Mouse (Mus musculus) kidney, adult 11 months (tissue): ENCODE measurements at regions not wholly inside any gene's neighbourhood (a gene's known extent, or its start where the extent isn't known, plus 50 kb on each side); places are given as distances from the start of the nearest gene placed in this dataset.

Source experiments
- DNase-seq: peaks from one replicate; pipeline ENCODE4 v3.0.0; 2022

DNA sequence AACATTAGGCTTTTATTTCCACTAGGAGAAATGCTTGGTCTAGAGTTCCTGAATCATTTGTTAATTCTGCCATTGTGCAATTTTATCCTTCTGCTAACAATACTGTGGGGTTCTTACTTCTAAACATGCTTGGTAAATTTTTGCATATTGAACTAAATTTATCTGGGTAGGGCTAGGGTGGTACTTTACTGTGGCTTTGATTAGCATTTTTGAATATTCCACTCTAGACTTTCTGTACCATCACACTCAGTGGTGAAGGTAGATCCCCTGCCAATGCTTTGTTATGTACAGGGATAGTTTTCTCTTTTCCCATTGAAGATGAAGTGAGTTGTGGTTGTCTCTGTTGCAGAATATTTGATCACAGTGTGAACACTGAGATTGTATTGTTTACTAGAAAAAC, 497.1 kb downstream of the Fgf9 start:
- DNase-seq = no peak

DNA sequence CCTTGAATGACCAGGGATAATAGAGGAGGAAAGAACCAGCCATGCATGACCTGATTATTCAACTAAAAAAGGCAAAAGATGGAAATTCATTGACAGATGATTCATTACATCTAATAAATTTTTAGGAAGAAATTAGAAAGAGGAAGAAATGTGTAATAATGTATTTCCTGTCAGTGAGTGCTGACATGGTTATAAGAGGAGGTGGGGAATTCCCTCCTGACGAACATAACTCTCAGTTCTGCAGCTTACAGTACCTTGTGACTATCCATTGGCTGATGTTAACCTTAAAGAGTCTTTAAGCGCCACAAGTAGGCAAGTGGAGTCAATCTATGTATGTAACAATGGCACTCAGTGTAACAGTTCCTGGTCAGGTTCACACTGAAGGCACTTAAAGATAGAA, 492.7 kb downstream of the Fgf9 start:
- no peak for DNase-seq

DNA sequence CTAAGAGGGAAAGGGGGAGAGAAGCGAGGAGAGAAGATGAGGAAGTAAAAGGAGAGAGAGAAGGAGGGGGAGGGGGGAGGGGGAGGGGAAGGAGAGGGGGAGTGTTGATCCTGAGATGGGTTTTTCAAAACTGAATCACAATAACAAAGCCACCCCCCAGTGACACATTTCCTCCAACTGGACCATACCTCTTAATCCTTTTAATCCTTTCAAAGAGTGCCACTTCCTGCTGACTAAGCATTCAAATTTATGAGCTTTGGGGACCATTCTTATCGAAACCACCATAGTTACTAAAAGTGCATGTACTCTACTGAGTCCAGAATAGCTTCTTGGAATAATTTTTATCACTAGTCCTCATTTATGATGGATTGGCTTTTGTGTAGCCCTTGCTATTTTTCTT, 480.4 kb downstream of the Fgf9 start:
- DNase-seq = no peak

DNA sequence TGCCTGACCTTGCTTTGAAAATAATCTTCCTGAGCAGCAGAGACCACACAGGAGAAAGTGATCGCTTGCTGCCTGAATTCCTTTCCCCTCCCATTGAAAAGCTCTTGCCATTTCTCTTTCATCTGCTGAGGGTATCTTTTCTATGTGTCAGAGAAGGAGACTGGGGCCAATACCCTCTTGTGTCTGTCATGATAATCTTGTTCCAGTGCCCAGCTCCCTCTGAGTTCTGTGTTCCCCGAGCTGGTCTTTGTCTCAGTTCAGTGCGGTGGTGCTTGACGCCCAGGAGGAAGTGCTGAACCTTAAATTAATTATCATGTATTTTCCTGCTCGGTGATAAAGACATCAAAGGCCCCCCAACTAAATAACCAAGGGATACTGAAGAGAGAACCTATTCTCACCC, 475.4 kb downstream of the Fgf9 start:
- no peak for DNase-seq

DNA sequence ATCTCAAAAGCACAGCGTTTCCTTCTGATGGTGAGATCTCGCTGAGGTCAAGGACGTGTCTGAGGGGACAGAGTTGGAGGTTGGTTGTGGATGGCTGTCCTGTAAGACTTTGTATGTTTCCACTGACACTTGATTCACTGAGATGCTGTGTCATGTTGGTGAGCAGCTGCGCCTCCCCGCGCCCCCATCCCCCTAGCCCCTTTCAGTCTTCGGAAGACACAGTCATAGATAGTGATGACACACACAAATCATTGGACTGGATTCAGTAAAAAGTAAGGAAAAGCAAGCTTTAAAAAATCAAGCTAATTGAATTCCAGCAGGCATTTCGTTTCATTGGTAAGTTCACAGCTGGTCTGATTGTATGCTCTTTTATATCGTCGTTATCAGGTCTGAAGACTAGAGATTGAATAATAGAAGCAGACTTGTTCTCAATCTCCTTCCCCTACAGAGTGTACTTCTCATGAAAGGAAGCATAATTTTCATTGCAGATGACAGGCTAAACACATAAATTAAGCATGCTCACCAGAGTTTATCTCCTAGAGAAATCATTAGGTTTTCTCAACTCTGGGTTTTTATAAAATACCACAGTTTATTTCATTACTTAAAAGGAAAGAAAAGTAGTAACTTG, 472.9 kb downstream of the Fgf9 start:
- no peak for DNase-seq

DNA sequence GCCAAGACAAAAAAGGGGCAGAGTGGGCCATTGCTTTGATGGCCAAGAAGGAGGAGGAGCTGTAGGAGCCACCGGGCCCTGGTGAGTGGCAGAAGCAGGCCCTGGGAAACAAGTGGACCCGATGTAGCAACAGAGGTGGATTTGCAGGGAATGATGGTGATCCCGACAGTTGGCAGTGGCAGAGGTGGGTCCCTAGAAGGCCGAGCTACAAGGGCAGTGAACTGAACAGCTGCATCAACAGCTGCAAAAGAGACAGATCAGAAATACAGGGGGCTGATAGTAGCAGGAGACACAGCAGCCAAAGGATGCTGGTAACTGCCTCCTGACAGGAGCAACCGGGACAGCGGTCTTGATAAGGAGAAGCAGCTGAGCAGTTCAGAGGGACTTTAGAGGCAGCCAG, 467.8 kb downstream of the Fgf9 start:
- DNase-seq = no peak

DNA sequence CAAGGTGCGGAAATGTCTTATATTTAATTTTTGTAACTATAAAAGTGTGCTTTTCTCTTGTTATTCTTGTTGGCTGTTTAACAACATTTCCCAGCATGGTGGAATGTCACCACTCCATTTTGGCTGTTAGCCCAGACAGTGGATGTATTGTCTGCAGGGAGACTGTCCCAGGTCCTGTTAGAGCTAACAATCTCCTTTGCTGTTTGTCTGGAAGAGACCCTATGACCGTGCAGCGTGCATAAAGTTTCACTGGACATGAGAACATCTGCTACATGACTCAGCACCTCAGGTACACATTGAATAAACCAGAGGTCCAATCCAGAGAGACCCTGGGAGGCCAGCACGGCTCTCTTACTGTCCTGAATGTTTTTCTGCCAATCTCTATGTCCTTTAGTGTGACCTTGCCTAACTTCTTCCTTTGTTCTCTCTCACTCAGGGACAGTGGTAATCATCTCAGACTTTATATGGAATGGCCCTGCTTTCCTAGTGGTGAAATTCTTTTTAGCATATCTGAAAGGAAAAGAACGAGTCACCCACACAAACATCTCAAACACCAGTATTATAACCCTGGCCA, 450.7 kb downstream of the Fgf9 start:
- DNase-seq = no peak

DNA sequence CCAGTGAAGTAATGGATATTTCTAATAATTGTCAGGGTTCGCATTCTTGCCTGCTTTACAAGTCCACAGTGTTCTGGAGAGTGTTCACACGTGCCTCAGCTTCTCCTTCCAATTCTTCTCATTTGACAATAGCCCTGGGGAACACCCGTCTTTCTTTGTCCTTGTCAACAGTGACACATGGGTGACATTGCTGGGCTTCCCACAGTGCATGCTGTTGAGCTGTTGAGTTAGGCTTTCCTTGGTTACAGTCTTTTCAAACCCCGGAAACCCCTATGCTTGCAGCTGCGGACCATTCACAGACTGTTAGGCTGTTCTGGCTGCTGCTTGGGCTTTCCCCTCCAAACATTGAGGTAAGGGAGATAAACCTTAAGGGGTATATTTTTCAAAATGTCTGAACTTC, 450.0 kb downstream of the Fgf9 start:
- no peak for DNase-seq

DNA sequence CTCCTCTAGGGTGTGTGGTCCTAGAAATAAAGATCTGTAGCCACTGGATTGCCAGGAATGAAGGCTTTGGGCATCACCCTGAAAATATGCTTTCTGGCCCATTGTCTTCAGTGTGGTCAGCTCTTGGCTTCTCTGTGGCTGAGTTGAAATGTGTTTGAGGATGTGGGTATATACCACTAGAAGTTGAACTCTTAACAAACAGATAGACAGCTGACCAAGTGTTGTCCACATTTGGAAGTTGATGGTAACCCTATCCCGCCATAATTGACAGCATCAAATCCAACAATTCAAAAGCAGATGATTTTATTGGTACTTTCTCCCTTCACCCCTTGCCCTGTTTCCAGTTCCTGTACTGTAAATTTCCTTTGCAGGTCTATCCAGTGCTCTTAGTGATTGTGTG, 448.7 kb downstream of the Fgf9 start:
- DNase-seq = no peak

DNA sequence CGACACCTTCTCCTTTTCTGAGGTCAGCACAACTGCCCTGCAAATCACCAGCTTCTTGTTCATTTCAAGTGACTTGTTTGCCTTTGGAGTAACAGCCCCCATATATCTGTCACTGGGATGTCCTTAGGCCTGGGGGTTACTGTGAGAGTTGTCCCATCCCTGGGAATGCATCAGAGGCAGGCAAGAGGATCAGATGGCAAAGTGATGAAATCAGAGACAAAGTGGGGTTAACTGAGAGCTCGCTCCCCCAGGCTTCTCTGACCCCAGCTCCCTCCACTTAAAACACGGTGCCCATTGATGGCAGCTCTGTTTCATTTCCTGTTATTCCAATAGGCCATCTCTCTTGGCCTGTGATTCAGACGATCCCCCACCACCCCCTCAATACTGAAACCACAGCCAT, 446.2 kb downstream of the Fgf9 start:
- DNase-seq = no peak

DNA sequence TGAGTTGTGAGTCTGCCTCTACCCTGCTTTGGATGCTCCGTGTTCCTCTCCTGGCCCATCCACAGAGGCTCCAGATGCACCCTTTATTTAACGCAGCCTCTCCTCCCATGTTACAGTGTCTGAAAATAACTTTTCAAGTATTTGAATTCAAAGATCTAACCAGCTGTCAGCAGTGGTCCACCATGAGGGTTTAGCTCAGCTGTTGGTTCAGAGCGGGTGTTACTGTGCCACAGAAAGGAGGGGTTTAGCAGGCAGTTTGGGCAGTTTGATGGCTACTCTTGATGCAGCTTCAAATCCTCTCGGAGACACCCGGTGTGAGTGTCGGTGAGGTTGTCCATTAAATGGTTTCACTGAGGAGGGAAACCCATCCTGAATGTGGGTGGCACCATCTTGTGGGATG, 441.8 kb downstream of the Fgf9 start:
- no peak for DNase-seq

DNA sequence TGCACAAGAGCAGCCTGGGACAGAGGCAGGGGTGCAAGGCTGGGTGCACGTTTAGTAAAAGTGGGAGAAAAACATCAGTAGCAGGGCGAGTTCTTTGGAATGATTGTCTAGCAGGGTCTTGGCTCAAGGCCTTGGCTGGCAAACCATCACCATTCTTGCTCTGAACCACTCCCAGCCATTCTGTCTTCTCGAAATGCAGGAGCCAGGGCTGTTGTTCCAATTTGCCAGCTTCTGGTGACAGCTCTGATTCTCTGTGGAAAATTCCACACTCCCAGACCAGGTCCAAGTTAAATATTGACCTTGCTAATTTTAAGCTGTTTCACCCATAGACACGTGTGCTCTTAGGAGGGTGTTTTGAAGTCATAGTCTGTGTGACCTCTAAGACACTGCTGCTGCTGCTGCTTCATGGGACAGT, 441.2 kb downstream of the Fgf9 start:
- DNase-seq = peak; percentile 82

DNA sequence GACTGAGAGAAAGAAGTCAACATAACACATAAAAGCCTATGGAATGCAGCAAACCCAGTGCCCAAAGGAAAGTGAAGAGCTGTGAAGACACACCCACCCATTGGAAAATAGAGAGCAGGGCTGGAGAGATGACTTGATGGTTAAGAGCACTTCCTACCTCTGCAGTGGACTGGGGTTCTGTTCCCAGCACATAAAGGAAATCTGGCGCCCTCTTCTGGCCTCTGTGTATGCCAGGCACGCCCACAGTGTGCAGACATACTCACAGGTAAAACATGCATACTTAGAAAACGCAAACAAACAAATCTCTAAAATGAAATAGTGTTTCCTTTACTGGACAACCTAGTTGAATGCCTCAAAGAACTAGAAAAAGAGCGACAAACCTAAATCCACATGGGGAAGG, 440.4 kb downstream of the Fgf9 start:
- no peak for DNase-seq

DNA sequence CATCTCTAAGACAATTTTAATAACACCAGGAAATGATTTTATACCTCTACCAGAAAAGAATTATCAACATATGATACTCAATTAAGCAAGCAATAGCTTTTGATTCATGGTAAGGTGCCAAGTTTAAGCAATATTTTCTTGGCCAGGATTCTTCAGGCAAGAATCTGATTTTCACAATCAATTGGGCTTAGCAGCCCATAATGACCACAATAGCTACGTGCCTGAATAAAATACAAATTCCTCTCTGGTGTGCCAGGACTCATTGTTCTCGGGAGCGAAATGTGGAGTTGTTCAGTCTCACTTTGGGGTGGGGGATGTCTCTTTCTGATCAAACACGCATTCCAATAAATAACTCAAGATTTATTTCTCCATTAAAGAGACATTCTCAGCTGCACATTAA, 438.8 kb downstream of the Fgf9 start:
- DNase-seq = no peak

DNA sequence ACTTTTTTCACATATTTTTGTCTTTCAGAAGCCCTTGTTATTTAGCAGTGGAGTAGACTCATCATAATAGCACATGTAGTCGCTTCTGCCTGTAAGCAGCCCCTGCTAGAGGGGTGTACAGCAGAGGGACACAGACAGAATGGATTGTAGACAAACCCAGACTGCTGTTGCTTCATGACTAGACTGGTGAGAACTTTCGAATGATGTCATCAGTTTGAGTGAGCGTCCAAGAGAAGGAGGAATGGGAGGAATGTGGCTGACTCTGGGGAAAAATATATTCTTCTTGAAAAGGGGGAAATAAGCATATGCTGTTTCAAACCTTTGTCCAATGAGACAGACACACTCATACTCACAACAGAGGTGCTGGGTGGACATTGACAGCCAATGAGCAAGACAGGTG, 436.1 kb downstream of the Fgf9 start:
- no peak for DNase-seq

DNA sequence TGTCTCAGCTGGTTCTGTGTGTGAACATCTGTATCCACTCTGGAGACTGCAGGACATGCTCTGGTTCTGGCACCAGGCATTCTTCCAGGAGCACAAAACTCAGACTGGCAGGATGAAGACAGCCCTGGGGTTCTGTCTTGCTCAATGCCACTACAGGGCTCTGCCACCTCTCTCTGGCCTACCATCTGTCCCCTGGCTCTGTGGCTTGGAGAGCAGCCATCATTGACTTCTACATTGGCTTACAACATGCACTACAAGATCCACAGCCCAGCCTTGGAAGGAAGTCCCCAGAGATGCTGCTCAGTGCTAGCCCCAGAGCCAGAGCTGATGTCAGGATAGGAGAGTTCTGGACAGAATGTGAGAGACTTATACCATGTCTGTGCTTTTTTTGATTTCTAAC, 435.5 kb downstream of the Fgf9 start:
- DNase-seq = no peak

DNA sequence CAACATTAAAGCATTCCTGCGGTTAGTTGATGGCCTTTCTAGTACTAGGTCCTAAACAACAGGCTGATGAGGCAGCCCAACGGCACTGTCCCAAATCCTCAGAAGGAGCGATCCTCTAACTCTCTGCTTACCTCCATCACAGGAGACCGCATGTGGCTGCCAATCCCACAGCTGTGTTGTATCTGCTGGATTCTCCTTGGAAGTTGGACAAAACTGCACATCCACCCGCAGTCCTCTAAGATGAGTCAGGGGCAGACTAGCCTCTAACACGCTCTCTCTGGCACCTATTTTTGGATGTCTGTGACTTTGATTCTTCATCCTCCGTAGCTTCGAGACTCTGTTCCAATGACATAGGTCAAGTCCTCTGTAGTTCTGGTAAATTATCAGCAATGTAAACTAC, 432.5 kb downstream of the Fgf9 start:
- DNase-seq = no peak

DNA sequence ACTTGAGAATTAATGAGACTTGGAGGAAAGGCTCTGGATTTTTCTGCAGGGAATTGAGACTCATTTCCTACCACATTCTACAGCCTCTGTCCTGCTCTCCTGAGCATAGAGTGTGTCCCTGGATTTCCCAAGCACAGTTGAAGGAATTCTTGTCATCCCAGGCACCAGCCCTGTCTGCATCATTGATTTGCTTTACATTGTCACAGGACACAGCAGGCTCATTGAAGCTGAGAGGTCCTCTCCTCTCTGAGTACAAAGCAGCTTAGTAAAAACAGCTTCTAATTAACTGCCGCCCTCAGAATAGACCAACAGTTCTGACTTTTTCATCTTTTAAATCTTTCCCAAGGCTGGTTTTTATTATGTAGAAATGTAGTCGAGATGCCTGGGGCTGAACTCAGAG, 429.7 kb downstream of the Fgf9 start:
- DNase-seq = no peak

DNA sequence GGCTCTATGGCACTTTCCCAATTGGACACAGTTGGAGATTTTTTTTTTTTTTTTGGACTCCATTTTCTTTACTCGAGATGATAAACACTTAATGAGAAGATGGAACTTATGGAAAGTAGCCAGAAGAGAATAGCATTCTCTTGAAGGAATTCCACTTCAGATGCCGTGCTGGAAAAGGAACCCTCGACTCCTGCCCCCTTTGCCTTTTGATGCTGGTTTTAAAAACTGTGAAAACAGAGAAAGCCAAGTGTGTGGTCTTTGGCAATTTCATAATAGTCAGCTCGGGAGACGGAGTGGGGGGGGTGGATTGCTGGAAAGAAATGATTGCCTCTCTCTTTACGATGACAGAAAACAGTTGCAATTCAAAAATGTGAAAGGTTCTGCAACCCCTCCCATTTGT, 429.2 kb downstream of the Fgf9 start:
- no peak for DNase-seq

DNA sequence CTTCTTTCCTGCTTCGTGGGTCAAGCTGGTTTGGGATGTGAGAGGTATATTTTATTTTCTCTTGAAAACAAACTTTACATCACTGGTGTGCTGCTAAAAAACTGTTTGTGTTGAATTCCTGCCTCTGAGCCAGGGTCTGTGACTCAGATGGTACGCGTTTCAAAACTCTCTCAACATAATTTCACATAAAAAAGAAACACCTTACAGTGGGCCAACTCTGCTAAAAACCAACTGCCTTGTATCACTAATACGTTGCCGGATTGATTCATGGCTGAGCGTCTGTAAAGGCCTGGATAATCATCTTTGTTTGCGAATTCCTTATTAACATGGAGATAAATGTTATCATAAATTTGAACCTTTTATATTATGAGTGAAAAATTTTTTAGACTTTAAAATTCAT, 428.7 kb downstream of the Fgf9 start:
- no peak for DNase-seq

DNA sequence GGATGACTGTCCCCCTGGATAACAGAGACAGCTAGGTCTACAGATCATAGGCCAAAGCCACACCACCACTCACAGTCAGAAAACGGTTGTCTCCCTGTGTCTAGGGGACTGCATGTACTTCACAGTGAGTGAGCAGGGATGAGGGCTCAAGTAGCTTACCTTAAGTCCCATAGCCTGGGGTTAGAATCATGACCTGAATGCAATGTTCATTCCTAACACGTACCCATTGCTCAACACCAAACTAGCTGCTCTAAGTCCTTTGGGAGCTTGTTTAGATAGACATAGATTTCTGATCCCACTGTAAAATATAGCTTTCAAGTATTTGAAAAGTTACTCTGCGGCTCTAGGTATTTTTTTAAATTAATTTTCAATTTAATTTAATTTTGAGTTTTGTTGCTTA, 426.6 kb downstream of the Fgf9 start:
- no peak for DNase-seq

DNA sequence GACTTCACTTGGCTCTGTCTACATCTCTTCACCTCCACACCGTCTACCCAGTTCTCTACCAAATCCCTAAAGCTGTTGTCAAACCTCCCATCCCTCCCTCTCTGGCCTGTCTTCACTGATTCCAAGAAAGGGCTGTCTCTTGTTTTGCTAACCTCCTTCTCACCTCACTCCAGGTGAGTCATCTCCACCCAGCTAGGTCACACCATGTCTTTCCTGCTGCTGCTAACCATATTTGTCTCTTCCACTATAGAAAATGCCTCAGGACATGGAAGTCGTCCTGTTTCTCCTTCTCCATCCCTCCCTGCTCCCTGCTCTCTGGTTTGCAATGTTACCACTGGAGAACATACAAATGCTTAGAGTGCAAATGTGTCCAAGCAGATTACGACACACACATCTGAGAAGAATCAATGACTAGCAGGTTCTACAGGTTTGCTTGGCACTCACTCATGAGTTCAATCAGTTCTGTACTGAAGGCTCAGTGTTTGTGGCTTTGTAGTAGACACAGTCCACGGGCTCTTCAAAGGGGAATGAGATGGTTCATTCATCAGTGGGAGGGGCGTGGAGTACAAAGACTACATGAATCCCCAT, 424.1 kb downstream of the Fgf9 start:
- DNase-seq = no peak

DNA sequence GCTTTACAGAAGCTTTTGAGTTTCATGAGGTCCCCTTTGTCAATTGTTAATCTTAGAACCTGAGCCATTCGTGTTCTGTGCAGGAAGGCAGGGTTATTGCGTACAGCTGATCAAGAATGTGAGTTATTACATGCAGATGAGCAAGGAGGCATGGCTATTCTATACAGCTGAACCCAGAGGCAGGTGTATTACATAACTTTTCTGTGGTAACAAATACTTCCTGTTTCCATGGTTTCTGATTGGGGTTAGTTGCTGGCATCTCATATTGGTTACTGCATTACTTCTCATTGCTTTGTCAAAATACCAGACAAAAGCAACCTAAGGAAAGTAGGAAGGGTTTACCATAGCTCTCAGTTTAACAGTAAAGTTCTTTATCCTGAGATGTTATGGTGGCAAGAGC, 421.8 kb downstream of the Fgf9 start:
- no peak for DNase-seq

DNA sequence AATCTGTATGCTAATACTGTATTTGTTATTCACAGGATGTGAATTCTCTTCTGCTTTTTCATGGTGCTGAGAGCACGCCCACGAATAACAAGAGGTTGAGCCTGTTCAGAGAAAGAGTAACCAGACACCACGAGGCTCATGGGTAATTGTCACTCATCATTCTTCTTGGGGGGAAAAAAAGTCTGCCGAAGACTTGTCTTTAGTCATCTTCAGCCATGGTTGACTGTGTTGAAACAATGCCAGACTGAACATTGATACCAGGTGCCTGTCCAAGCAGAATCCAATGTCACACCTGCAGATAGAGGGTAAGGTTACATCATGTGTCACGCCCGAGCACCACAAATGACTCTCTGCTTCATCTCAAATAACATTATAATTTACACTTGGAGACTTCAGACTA, 418.5 kb downstream of the Fgf9 start:
- no peak for DNase-seq

DNA sequence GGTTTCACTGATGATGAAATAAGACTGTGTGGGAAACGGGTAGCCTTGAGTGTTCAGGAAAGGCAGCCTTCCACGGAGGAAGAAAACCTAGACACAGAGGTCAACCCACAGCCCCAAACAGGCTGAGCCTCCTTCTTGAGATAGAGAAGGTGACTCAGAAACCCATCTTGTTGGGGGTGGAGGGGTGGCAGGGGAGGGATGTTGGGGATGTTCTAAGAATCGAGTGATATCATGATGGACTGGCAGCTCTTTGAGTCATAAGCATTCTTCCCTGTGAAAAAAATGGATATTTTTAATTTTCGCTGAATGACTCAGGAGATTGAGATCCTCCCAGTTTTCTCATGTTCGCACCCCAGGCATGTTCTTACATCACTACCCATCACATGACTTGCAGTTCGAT, 417.5 kb downstream of the Fgf9 start:
- no peak for DNase-seq
